Mouse (Mus musculus): ENCODE results near the gene Insrr.
"Not testable (repeated sequence)": the region's sequence is repeated elsewhere in the genome, so short reads cannot be mapped to it uniquely, and the experiment has no call there.

Gene Insrr

GRCm38 (mm10) chr3:87771088-87771487 is 25.7 kb upstream of the Insrr start:
- no peak for DNase-seq (ENCODE audit: inconsistent age in 2 of 2, low spot score in 1 of 2)

- DNase-seq (ENCODE audit: inconsistent age in 2 of 2, low spot score in 1 of 2), result peak in 1 of 2 experiments; percentile 44
Observed at GRCm38 (mm10) chr3:87778283-87778682, 18.5 kb upstream of the Insrr start.

- DNase-seq (ENCODE audit: inconsistent age in 2 of 2, low spot score in 1 of 2), result no peak
Observed at GRCm38 (mm10) chr3:87779086-87779485, 17.7 kb upstream of the Insrr start.

GRCm38 (mm10) chr3:87783282-87784023 is 13.3 kb upstream of the Insrr start:
- DNase-seq (ENCODE audit: inconsistent age in 2 of 2, low spot score in 1 of 2), result no peak

- no peak for DNase-seq (ENCODE audit: inconsistent age in 2 of 2, low spot score in 1 of 2)
Observed at GRCm38 (mm10) chr3:87785156-87785555, 11.6 kb upstream of the Insrr start.

- DNase-seq (ENCODE audit: inconsistent age in 2 of 2, low spot score in 1 of 2), result peak in 1 of 2 experiments; percentile 76
Observed at GRCm38 (mm10) chr3:87785626-87786214, 11.0 kb upstream of the Insrr start.

- DNase-seq (ENCODE audit: inconsistent age in 2 of 2, low spot score in 1 of 2), result no peak
Observed at GRCm38 (mm10) chr3:87789248-87789647, 7.5 kb upstream of the Insrr start.

- DNase-seq (ENCODE audit: inconsistent age in 2 of 2, low spot score in 1 of 2), result no peak
Observed at GRCm38 (mm10) chr3:87789768-87790167, 7.0 kb upstream of the Insrr start.

GRCm38 (mm10) chr3:87794922-87795325 is 1.8 kb upstream of the Insrr start, which contains the start of gene Ntrk1:
TSS of gene Ntrk1 (minus strand) at chr3:87795162.
- DNase-seq (ENCODE audit: inconsistent age in 2 of 2, low spot score in 1 of 2), result peak; percentile 22 to 51

GRCm38 (mm10) chr3:87795336-87796277 is 1.1 kb upstream of the Insrr start:
- DNase-seq (ENCODE audit: inconsistent age in 2 of 2, low spot score in 1 of 2), result peak; percentile 61 to 88

GRCm38 (mm10) chr3:87801681-87802080 is 4.9 kb downstream of the Insrr start:
- DNase-seq (ENCODE audit: inconsistent age in 2 of 2, low spot score in 1 of 2), result no peak

- peak; percentile 28 to 63 for DNase-seq (ENCODE audit: inconsistent age in 2 of 2, low spot score in 1 of 2)
Observed at GRCm38 (mm10) chr3:87804038-87804677, 7.4 kb downstream of the Insrr start.

- peak in 1 of 2 experiments; percentile 20 for DNase-seq (ENCODE audit: inconsistent age in 2 of 2, low spot score in 1 of 2)
Observed at GRCm38 (mm10) chr3:87809322-87809962, 12.7 kb downstream of the Insrr start.

- no peak for DNase-seq (ENCODE audit: inconsistent age in 2 of 2, low spot score in 1 of 2)
Observed at GRCm38 (mm10) chr3:87811297-87811696, 14.5 kb downstream of the Insrr start.

- DNase-seq (ENCODE audit: inconsistent age in 2 of 2, low spot score in 1 of 2), result no peak
Observed at GRCm38 (mm10) chr3:87812413-87812812, 15.7 kb downstream of the Insrr start.

GRCm38 (mm10) chr3:87812873-87813272 is 16.1 kb downstream of the Insrr start:
- peak in 1 of 2 experiments; percentile 60 for DNase-seq (ENCODE audit: inconsistent age in 2 of 2, low spot score in 1 of 2)

GRCm38 (mm10) chr3:87816166-87816565 is 19.4 kb downstream of the Insrr start:
- DNase-seq (ENCODE audit: inconsistent age in 2 of 2, low spot score in 1 of 2), result no peak

GRCm38 (mm10) chr3:87816646-87817093 is 19.9 kb downstream of the Insrr start:
- DNase-seq (ENCODE audit: inconsistent age in 2 of 2, low spot score in 1 of 2), result peak; percentile 68 to 91

GRCm38 (mm10) chr3:87818226-87818625 is 21.5 kb downstream of the Insrr start:
- DNase-seq (ENCODE audit: inconsistent age in 2 of 2, low spot score in 1 of 2), result no peak

GRCm38 (mm10) chr3:87824206-87824605 is 27.5 kb downstream of the Insrr start, which contains the start of gene Pear1:
TSS of gene Pear1 (minus strand) at chr3:87824306.
- not testable (repeated sequence) for DNase-seq (ENCODE audit: inconsistent age in 2 of 2, low spot score in 1 of 2)
